Mouse (Mus musculus): ENCODE measurements around the gene Olfr524. TPM values are rescaled to one million over a fixed set of nuclear protein-coding genes. Genes with fewer than 3 reads are reported as not detected.

The Olfr524 gene
- total RNA-seq, 2 experiments from 2014 or later, result not detected

- peak; percentile 6 for DNase-seq
These were observed 18.8 kb downstream of the Olfr524 start for GRCm38 (mm10) chr7:140186646-140187620.

GRCm38 (mm10) chr7:140184206-140184605, 21.6 kb downstream of the Olfr524 start:
- no peak for DNase-seq

DNA sequence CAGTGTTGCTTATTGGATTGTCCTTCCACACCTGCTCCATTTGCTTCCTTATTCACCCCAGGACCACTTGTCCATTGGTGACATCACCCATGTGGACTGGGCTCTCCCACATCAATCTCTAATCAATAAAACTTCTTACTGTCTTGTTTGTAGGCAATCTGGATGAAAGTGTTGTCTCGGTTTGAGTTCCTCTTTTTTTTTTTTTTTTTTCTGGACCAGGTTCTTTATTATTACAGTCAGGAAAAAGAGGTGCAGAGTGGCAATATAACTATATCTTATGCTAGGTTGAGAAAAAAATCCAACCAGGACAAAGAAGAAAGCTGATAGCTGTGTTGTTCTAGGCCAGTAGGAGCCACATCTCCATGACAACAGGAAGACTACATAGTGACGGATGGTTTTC, 25.1 kb downstream of the Olfr524 start:
- DNase-seq, result no peak

DNA sequence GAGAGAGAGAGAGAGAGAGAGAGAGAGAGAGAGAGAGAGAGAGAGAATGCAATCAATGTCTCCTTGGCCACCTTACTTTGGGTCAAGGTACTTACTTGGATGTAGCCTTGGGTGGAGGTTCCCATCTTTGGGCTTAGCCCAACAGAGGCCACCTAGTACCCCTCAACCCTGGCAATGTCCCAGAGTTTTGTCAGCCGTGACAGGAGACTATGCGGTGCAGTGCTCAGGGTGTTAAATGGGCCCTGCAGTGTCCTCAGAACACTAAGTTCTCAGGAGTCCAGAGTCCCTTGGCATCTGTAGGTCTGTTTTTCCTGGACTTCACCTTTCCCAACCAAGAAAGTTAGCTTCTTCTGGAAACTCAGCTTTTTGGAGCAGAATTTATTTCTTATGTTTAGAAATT, 26.6 kb downstream of the Olfr524 start:
- DNase-seq, result no peak

DNA sequence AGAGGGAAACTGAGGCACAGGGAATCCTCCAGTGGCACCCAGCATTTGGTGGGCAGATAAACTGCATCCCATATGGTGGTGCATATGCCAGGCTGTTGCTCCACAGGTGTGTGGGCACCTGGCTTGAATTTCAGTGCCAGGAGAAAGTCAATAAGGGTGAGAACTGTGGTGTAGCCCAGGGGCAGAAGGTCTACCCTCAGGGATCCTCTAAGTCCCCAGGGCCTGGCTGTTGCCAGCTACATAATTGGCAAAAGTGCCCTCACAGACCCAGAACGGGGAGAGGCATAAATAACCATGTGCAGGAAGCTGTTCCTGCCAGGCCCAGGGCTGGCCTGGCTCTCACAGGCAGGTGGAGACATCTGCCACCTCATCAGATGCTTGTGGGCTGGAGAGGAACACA, 32.8 kb downstream of the Olfr524 start, which contains the start of gene Olfr523:
Gene Olfr523, plus strand, starts transcription at position 282 of the 400 bp plus-strand sequence.
- no peak for DNase-seq

DNA sequence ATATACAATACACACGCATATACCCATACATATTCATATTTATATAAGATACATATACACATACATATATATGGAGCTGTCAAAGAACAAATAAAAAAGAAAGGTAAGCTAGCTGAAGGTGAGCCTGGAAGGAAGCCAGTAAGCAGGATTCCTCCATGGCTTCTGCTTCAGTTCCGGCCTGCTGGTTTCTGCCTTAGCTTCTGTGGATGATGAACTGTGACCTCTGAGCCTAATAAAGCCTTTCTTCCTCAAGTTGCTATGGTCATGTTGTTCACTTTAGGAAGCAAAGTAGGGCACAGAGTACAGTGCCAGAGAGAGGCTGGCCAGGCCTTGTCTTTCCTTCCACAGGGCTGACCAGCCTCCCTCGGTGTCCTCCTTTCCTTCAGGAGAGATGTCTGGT, 34.9 kb downstream of the Olfr524 start:
- DNase-seq, result no peak

DNA sequence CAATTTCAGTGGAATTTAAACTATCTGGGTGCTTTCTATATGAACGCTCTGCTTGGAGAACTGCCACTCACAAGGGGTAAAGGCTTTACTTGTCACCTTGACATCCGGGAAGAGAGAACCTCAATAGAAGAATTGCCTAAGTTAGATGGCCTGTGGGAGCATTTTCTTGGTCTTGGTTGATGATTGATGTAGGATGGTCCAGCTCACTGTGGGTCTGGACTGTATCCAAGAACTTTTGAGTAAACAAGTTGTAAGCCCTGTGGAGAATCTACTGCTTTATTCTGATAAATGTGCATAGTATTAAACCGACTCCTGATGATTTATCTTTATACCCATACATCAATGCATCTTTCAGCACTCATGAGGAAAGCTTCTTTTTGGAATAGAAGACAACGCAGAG, 36.4 kb downstream of the Olfr524 start:
- no peak for DNase-seq

DNA sequence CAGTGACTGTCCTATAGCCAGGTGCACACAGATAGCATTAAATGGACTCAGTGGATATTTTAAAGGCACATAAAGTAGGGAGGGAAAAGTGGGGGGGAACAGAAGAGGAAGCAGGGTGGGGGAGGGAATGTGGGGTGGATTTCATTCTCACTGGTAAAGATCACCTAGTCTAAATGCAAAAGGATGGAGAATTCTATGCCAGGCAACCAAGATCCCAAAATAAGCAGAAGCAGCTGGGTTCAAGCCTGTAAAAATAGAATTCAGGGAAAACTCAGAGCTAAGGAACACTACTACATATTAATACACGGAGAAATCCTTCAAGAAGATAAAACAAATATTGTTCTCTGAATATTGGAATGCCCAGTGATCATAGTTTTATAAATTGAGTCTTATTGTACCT, 37.8 kb downstream of the Olfr524 start:
- DNase-seq, result no peak

GRCm38 (mm10) chr7:140164664-140165063, 41.1 kb downstream of the Olfr524 start, which contains the start of gene Olfr522:
Gene Olfr522, minus strand, starts transcription at chr7:140164764.
- DNase-seq, result no peak

GRCm38 (mm10) chr7:140160363-140160762, 45.4 kb downstream of the Olfr524 start:
- DNase-seq, result no peak

GRCm38 (mm10) chr7:140154218-140154927, 51.4 kb downstream of the Olfr524 start, which contains the start of gene Sprn:
Gene Sprn, minus strand, starts transcription at chr7:140154877.
- no peak for DNase-seq

DNA sequence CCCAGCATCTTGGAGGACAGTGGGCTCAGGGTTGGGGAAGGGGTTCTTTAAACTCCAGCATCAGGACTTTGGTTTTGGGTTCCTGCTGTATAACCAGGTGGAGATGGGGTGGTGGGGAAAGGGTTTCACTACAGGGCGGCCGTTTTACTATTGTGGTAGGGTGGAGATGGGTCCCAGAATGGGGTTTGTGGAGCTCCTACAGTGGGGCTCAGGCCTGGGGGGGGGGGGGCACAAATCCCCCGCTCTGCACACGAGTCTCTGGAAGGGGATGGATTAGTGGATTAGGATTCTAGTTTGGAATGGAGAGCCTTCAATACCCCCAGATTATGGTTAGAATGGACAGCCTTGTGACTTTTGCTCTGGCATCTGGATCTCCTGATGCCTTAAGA, 51.9 kb downstream of the Olfr524 start:
- no peak for DNase-seq

DNA sequence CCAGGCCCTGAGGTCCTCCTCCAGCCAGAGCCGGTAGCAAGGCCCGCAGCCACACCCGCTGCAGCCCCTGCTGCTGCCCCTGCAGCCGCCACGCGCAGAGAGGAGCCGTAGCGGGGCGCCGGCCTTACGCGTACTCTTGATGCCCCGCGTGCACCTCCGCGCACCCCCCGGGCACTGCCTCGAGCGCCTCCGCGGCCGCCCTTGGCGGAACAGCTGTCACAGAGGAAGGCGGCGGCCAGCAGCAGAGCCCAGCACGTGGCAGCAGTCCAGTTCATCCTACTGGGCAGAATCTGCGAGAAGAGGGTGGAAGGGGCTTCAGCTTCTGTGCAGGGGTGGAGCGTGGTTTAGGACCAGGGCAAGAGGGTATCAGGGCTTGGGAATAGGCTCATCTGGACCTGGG, 52.4 kb downstream of the Olfr524 start:
- DNase-seq, result peak; percentile 25

Other genes with a start within 250 kb of the Olfr524 start
- not detected for gene 6430531B16Rik, start 227.2 kb downstream of the Olfr524 start, total RNA-seq (2021)
- gene Adam8, start 213.4 kb downstream of the Olfr524 start, total RNA-seq (2021), result under 1 TPM; 0.38 to 0.90 TPM
- gene Zfp511, start 169.6 kb downstream of the Olfr524 start, total RNA-seq (2021), result 10 to 100 TPM; 14.6 to 17.9 TPM
- 10 to 100 TPM; 45.3 to 45.8 TPM for gene Tubgcp2, start 169.3 kb downstream of the Olfr524 start, total RNA-seq (2021)
- not detected for gene Msx3, start 156.9 kb downstream of the Olfr524 start, total RNA-seq (2021)
- gene Caly, start 123.4 kb downstream of the Olfr524 start, total RNA-seq (2021), result under 1 TPM in 1 of 2 experiments, not detected in 1; 0.34 TPM
- not detected for gene Prap1, start 112.6 kb downstream of the Olfr524 start, total RNA-seq (2021)
- gene Fuom, start 103.5 kb downstream of the Olfr524 start, total RNA-seq (2021), result 100 to 1,000 TPM; 106 to 119 TPM
- gene Paox, start 90.2 kb downstream of the Olfr524 start, total RNA-seq (2021), result 1 to 10 TPM; 4.5 TPM
- gene Echs1, start 89.5 kb downstream of the Olfr524 start, total RNA-seq (2021), result 100 to 1,000 TPM; 190 to 210 TPM
- gene Mtg1, start 68.4 kb downstream of the Olfr524 start, total RNA-seq (2021), result 10 to 100 TPM; 22.3 to 25.6 TPM
- gene Sprn, start 51.1 kb downstream of the Olfr524 start, total RNA-seq (2021), result under 1 TPM; 0.17 to 0.27 TPM
- not detected for gene Olfr522, start 41.2 kb downstream of the Olfr524 start, total RNA-seq (2021)
- not detected for gene Olfr523, start 32.7 kb downstream of the Olfr524 start, total RNA-seq (2021)
- under 1 TPM in 1 of 2 experiments, not detected in 1; 0.07 TPM for gene Cd163l1, start 12.3 kb upstream of the Olfr524 start, total RNA-seq (2021)
- gene 5830411N06Rik, start 41.3 kb upstream of the Olfr524 start, total RNA-seq (2021), result not detected
- not detected for gene Olfr525, start 114.9 kb upstream of the Olfr524 start, total RNA-seq (2021)
- not detected for gene Olfr527, start 128.1 kb upstream of the Olfr524 start, total RNA-seq (2021)
- not detected for gene Olfr60, start 155.7 kb upstream of the Olfr524 start, total RNA-seq (2021)
- not detected for gene Olfr530, start 170.4 kb upstream of the Olfr524 start, total RNA-seq (2021)
- not detected for gene Olfr531, start 197.0 kb upstream of the Olfr524 start, total RNA-seq (2021)
- not detected for gene Olfr532, start 215.7 kb upstream of the Olfr524 start, total RNA-seq (2021)